Mouse (Mus musculus) A20 (cell line): ENCODE results near the gene Prol1.
"Not testable (repeated sequence)": the region's sequence is repeated elsewhere in the genome, so short reads cannot be mapped to it uniquely, and the experiment has no call there.

Source experiments
- DNase-seq: peaks from one replicate; pipeline ENCODE4 v3.0.0-alpha.2; 2011; ENCODE audit warnings: low read depth, low spot score

Prol1 gene

GRCm38 (mm10) chr5:88317012-88317411 is at the start of gene Prol1:
Gene Prol1, plus strand, starts transcription at chr5:88317312.
- DNase-seq, result no peak

- DNase-seq, result no peak
Observed at GRCm38 (mm10) chr5:88268619-88269018, 48.5 kb upstream of the Prol1 start, which contains the start of gene Gm7714. Gene Gm7714, plus strand, starts transcription at chr5:88268919.

- not testable (repeated sequence) for DNase-seq
Observed at GRCm38 (mm10) chr5:88311307-88311706, 5.8 kb upstream of the Prol1 start.

GRCm38 (mm10) chr5:88348533-88348932 is 31.4 kb downstream of the Prol1 start:
- DNase-seq, result not testable (repeated sequence)

- DNase-seq, result peak; percentile 62
Observed at GRCm38 (mm10) chr5:88364768-88365167, 47.7 kb downstream of the Prol1 start.

GRCm38 (mm10) chr5:88366886-88367285 is 49.8 kb downstream of the Prol1 start:
- no peak for DNase-seq

- DNase-seq, result no peak
Observed at GRCm38 (mm10) chr5:88370578-88371232, 53.6 kb downstream of the Prol1 start.

GRCm38 (mm10) chr5:88372563-88372962 is 55.5 kb downstream of the Prol1 start:
- no peak for DNase-seq

GRCm38 (mm10) chr5:88375808-88376207 is 58.7 kb downstream of the Prol1 start, which contains the start of gene Amtn:
Gene Amtn, plus strand, starts transcription at chr5:88376108.
- DNase-seq, result no peak
